Comparison of ENCODE assay signal across 8 mouse cellular contexts in the genomic region with DNA sequence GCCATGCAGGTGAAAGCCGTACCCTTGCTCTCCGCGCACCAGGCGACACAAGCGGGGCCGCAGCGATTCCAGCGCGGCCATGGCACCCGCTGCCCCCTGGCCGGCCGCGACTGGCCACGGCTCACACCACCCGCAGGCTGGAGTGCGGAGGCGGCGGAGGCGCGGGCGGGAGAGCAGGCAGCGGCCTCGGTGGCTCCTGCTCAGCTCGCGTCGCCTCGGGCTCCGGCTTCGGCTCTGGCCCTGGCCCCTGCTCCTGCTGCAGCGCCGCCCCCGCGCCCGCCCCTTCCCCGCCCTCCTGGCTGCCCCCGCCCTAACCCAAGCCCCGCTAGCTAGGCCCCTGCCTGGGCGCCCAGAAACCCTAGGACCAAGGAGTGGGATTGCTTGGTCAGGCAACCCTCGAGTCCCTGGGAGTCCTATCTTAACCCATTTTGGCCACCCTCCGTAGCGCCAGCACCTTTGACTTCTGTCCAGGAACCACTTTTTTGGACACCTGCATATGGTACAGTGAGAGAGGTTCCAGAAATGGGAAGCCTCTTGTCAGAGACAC. TPM values are rescaled to one million over a fixed set of nuclear protein-coding genes. Genes with fewer than 3 reads are reported as not detected.
DNase-seq lines count a peak whose midpoint lies in the region; ATAC-seq and TF ChIP-seq lines count a peak whose summit lies in the region.

Gene Slc9a3r2, minus strand, starts transcription at position 258 of the 547 bp plus-strand sequence.

- DNase-seq in urinary bladder, adult 2 months (ENCODE audit: low spot score): peak; percentile 57
- no peak for DNase-seq in urinary bladder, postnatal 10 days (ENCODE audit: low spot score)
- DNase-seq in heart, adult 18-20 months: peak; percentile 77 to 80
- DNase-seq in kidney, adult 9 months: peak; percentile 51
- DNase-seq in liver, embryonic 13.5 days: no peak
- no peak for DNase-seq in B cell, adult 2 months

- H3K4me2 ChIP-seq in liver, embryonic 13.5 days: peak within 1 kb of the TSS; percentile 82
- H3K4me2 ChIP-seq in neural tube, embryonic 12.5 days (replicated peaks): peak within 1 kb of the TSS; percentile 95

- peak within 1 kb of the TSS; percentile 97 for H3K27ac ChIP-seq in cortical plate, adult 2 months (ENCODE audit: insufficient read depth, low read length)
- H3K27ac ChIP-seq in liver, embryonic 13.5 days: no peak within 1 kb of the TSS
- H3K27ac ChIP-seq in neural tube, embryonic 12.5 days: no peak within 1 kb of the TSS

- under 1% methylated on average over 28 of the region's 41 CpGs for WGBS in liver, embryonic 13.5 days (ENCODE audit: insufficient replicate concordance)
- 1% methylated on average over 41 of the region's 41 CpGs for WGBS in neural tube, embryonic 12.5 days

- peak within 1 kb of the TSS; percentile 68 for H3K9ac ChIP-seq in liver, embryonic 13.5 days
- peak within 1 kb of the TSS; percentile 72 for H3K9ac ChIP-seq in neural tube, embryonic 12.5 days

- peak within 1 kb of the TSS; percentile 67 for H3K4me3 ChIP-seq in cortical plate, adult 2 months (ENCODE audit: insufficient read depth, low read length)
- peak within 1 kb of the TSS; percentile 62 for H3K4me3 ChIP-seq in liver, embryonic 13.5 days (replicated peaks)
- H3K4me3 ChIP-seq in neural tube, embryonic 12.5 days: peak within 1 kb of the TSS; percentile 59

- no peaks in the 10 kb centered on the region for H3K9me3 ChIP-seq in liver, embryonic 13.5 days (replicated peaks)
- no peaks in the 10 kb centered on the region for H3K9me3 ChIP-seq in neural tube, embryonic 12.5 days

- no peak for TF ChIP-seq CTCF in cortical plate, adult 2 months (IDR thresholded peaks at IDR 0.05; ENCODE audit: extremely low read depth, insufficient read depth, low read length)

- peaks cover 6% of the 10 kb centered on the region; the same call in 1 of the 2 replicates for H3K4me1 ChIP-seq in cortical plate, adult 2 months (ENCODE audit: control insufficient read depth, insufficient read depth, low read length)
- peaks cover 33% of the 10 kb centered on the region for H3K4me1 ChIP-seq in liver, embryonic 13.5 days (replicated peaks)
- peaks cover 12% of the 10 kb centered on the region for H3K4me1 ChIP-seq in neural tube, embryonic 12.5 days

- peak; percentile 45 for ATAC-seq in liver, embryonic 13.5 days (ENCODE audit: low read depth)
- 0 out of 2 replicates have a peak, but pooled peaks have one; percentile 27 for ATAC-seq in neural tube, embryonic 12.5 days (ENCODE audit: low FRiP score, low read depth)

- H3K27me3 ChIP-seq in liver, embryonic 13.5 days: peaks cover 60% of the 10 kb centered on the region
- peaks cover 25% of the 10 kb centered on the region for H3K27me3 ChIP-seq in neural tube, embryonic 12.5 days (replicated peaks)

- TF ChIP-seq POLR2A in cortical plate, adult 2 months (IDR thresholded peaks at IDR 0.05; ENCODE audit: extremely low read depth, insufficient read depth, low read length): no peak

- no peaks in the 10 kb centered on the region for H3K36me3 ChIP-seq in liver, embryonic 13.5 days
- no peaks in the 10 kb centered on the region for H3K36me3 ChIP-seq in neural tube, embryonic 12.5 days

RNA-seq across cellular contexts. Expression of gene Slc9a3r2, which starts in this region (rescaled TPM):
- polyA plus RNA-seq in urinary bladder, adult 2 months (2012; rRNA removed): 59.2 and 63.5 TPM in 2 replicates
- 68.2 and 69.0 TPM in 2 replicates for polyA plus RNA-seq in cortical plate, adult 2 months (2012; rRNA removed)
- total RNA-seq in heart, adult 18-20 months (2021): 100 to 1,000 TPM in 1 of 2 experiments, 10 to 100 TPM in 1; 88.2 to 103 TPM
- polyA plus RNA-seq in liver, embryonic 13.5 days (2015; fragmentation: Nextera tagmentation; extraction: Ambion mirVana): 9.8 and 10.2 TPM in 2 replicates
- 36.9 and 37.7 TPM in 2 replicates for polyA plus RNA-seq in neural tube, embryonic 12.5 days (2016; fragmentation: Nextera tagmentation; extraction: Ambion mirVana)

Comparison
In these comparisons a context has a peak if more than half of its experiments do, and no peak if none do; other contexts are left out.
1. DNase-seq: peak in urinary bladder, adult 2 months (single experiment), heart, adult 18-20 months (2 of 2) and kidney, adult 9 months (single experiment); none in urinary bladder, postnatal 10 days (single experiment), liver, embryonic 13.5 days (single experiment) and B cell, adult 2 months (0 of 2).
2. Peak in every context shown above with its lines, with median percentiles within 50 percentile points of each other: H3K4me3 ChIP-seq.